Mouse (Mus musculus) heart, adult 18-20 months (tissue): ENCODE data around the gene Racgap1. TPM values are rescaled to one million over a fixed set of nuclear protein-coding genes. Genes with fewer than 3 reads are reported as not detected.

Source experiments
- DNase-seq, 2 experiments: peaks; one replicate each; pipeline ENCODE4 v3.0.0; 2021 to 2022; ENCODE audit warnings: mixed read lengths in 1 of 2
- total RNA-seq, 2 experiments: library from RNA; stranded (reverse); gene quantifications; 2 replicates each; pipeline ENCODE4 v1.2.3; 2021

The Racgap1 gene
- total RNA-seq, 2 experiments from 2014 or later, result 0.82 to 1.6 TPM

DNA sequence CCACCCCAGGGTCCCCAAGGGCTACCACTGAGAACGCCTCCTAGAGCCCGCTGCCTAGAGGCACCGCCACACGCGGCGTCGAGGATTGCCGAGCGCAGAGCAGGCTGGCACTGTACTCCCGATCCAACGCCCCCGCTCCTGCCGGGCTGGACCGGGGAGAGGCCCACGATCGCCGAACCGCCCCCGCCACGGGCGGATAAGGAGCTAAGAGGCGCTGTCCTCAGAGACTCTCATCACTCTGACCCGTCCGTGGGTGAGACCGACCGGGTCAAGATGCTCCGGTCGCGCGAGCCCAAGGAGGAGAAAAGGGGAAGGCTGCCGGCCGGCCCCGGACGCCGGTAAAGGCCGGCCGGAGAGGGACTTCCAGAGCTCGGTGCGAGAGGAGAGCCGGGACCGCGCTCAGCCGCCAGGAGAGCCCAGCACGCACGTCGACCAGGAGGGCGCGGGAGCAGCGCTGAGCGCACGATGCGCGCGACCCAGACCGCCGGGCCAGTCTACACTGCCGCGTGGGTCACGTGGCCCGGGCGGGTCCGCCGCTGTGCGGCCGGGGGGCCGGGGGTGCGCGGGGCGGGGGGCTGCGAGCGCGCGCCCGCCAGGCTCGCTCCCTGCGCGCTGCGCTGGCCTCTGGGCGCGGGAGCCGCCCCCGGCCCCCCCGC is 60.9 kb downstream of the Racgap1 start, which contains the start of gene Aqp5:
Aqp5 (plus strand) TSS at position 354 of the 656 bp plus-strand sequence.
- no peak for DNase-seq

DNA sequence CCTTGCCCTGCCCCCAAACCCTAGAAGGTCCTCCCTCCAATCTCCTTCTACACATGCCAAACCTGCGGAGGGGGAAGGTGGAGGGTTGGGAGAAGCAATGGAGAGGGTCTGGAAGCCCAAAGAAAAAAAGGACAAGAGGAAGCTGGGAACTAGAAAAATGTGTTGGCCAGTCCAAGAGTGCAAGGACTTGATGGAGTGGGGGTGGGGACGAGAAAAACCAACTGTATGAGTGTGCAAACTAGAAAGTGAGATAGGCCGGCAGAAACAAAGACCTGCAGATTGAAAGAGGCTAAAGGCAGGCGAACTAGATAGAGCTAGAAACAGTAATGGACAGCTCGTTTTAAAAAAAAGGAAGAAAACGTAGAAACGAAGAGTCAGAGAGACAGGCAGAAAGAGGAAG is 61.8 kb downstream of the Racgap1 start:
- no peak for DNase-seq

DNA sequence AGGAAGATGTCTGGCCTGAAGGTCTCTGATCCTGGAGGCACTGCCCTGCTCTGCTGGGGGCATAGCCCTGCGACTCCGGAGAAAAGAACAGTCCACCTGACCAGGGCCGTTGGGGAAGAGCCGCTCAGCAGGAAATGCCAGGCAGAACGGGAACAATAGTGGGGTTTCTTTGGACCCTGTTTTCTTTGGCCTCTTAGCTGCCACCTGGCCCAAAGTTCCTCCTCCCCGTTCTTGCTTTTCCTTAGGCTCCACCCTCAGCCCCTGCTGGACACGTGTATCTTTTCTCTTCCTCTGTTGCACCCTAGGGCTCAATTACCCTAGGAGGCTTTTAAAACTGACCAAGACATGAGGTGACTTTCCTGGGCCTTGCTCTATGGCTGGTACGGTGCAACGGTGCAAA is 62.2 kb downstream of the Racgap1 start:
- DNase-seq, result no peak

DNA sequence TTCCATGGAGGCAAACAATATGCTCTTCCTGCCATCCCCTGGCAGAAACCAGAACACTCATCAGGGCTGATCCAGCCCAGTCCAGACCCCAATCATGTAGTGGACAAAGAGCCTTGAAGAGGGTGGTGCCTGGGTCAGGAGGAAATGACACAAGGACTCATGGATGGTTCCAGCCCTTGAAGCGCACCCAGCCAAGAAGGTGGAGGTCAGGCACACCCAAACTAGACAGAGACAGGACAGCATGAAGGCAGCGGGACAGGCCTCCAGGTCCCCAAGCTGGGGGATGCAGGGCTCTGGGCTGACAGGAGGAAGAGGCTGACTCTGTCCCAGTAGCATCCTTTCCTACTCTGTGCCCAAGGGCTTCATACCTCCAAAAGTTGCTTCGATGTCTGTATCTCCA is 64.9 kb downstream of the Racgap1 start:
- DNase-seq, result no peak

DNA sequence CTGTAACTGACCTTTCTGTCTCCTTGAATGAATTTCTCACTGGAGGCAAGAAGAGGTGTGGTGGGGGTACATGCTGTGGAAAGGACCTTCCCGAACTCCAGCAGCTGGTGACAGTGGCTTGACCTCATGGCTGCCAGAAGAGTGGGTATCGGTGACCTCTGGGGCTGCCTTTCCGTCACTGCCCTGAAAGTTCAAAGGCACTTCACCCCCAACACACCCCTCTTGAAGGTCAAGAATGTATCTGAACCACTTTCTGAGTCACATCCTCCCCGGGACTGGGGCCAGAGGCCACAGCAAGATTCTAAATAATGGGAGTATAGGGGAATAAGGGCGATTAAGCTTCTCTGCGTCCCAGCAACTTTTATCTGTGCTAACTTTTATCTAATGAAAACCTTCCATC is 65.7 kb downstream of the Racgap1 start:
- no peak for DNase-seq

DNA sequence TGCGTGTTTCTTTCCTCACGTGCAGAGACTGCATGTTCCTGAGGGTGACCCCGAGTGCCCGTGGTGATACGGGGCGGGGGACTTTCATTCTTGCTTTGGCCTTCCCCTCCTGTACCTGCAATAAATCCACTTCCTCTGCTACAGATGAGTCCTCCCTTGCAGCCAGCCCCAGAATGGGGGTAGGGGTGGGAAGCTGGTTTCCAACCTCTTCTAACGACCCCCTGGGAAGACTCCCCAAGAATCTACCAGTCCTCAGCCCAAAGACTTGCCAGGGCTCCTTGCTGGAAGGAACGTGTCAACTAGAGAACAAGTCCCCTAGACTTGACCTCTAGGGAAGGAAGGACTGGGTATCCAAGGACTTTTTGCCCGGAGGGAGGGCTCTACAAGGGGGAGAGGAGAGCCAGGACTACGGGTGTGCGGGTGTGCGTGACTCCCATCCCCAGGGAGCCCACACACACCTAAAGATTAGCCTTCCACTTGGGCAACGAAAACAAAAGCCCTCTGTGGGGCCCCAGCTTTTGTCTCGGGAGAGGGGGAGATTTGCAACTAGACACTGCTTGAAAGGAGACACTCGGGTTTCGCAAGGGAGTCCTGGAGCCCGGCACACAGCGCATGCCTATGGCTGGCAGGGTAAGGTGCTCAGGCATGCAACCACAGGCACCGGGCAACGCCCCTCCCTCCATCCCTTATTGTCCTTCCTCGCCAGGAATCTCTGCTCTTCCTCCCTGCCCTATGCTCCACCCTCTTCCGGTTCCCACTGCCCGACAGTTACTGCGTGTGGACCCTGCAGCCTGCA is 66.9 kb downstream of the Racgap1 start:
- no peak for DNase-seq

- peak; percentile 21 to 30 for DNase-seq
These were observed 67.8 kb downstream of the Racgap1 start for GRCm38 (mm10) chr15:99583463-99584344.

DNA sequence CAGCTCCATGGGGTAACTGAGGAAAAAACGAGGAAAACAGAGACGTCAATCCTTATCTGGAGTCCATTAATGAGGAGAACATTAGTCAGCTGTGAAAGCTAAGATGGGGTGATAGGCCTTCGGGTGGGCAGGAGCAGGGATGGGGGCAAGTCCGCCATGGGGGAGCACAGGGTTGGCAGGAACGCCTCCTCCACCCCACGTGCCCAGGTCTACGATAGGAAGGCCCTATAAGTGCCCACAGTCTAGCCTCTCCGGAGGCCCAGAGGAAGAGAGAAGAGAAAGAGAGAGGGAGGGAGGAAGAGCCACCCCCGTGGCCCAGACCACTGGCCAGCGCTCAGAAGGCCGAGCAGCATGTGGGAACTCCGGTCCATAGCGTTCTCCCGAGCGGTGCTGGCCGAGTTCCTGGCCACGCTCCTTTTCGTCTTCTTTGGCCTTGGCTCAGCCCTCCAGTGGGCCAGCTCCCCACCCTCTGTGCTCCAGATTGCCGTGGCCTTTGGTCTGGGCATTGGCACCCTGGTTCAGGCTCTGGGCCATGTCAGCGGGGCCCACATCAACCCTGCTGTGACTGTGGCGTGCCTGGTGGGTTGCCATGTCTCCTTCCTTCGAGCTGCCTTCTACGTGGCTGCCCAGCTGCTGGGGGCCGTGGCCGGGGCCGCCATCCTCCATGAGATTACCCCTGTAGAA is 72.5 kb downstream of the Racgap1 start, which contains the start of gene Aqp2:
Aqp2 (plus strand) TSS at position 254 of the 684 bp plus-strand sequence.
- DNase-seq, result no peak

Other genes with a start within 250 kb of the Racgap1 start
- gene Nckap5l, start 193.9 kb downstream of the Racgap1 start, total RNA-seq, result 1 to 10 TPM; 2.5 to 3.8 TPM
- 1 to 10 TPM; 3.7 to 3.9 TPM for gene Bcdin3d, start 176.9 kb downstream of the Racgap1 start, total RNA-seq
- under 1 TPM; 0.22 to 0.28 TPM for gene Faim2, start 123.5 kb downstream of the Racgap1 start, total RNA-seq
- not detected for gene Aqp2, start 72.6 kb downstream of the Racgap1 start, total RNA-seq
- gene Aqp5, start 60.9 kb downstream of the Racgap1 start, total RNA-seq, result 1 to 10 TPM in 1 of 2 experiments, under 1 TPM in 1; 0.30 to 2.5 TPM
- gene Aqp6, start 50.3 kb downstream of the Racgap1 start, total RNA-seq, result under 1 TPM in 1 of 2 experiments, not detected in 1; 0.25 TPM
- under 1 TPM in 1 of 2 experiments, not detected in 1; 0.49 TPM for gene Asic1, start 18.7 kb upstream of the Racgap1 start, total RNA-seq
- 10 to 100 TPM; 18.6 to 19.0 TPM for gene Smarcd1, start 50.5 kb upstream of the Racgap1 start, total RNA-seq
- 1 to 10 TPM; 2.4 to 4.3 TPM for gene Gm17349, start 53.8 kb upstream of the Racgap1 start, total RNA-seq
- gene Gpd1, start 65.9 kb upstream of the Racgap1 start, total RNA-seq, result 100 to 1,000 TPM in 1 of 2 experiments, 10 to 100 TPM in 1; 53.9 to 160 TPM
- gene Cox14, start 74.0 kb upstream of the Racgap1 start, total RNA-seq, result 100 to 1,000 TPM; 238 to 271 TPM
- 10 to 100 TPM; 16.6 to 19.9 TPM for gene Cers5, start 121.2 kb upstream of the Racgap1 start, total RNA-seq
- 10 to 100 TPM; 14.3 to 16.1 TPM for gene Lima1, start 223.8 kb upstream of the Racgap1 start, total RNA-seq